Mouse (Mus musculus) liver, embryonic 14.5 days (tissue): ENCODE results near the gene Eif4b.

Experiments used
- CTCF ChIP-seq: IDR thresholded peaks from 2 replicates; pipeline ENCODE4 v1.5.1; 2016; ENCODE audit warnings: antibody characterized with exemption, low read depth, control low read depth
- EP300 ChIP-seq: IDR thresholded peaks from 2 replicates; pipeline ENCODE4 v1.6.1; 2016; ENCODE audit warnings: antibody characterized with exemption, low read depth

DNA sequence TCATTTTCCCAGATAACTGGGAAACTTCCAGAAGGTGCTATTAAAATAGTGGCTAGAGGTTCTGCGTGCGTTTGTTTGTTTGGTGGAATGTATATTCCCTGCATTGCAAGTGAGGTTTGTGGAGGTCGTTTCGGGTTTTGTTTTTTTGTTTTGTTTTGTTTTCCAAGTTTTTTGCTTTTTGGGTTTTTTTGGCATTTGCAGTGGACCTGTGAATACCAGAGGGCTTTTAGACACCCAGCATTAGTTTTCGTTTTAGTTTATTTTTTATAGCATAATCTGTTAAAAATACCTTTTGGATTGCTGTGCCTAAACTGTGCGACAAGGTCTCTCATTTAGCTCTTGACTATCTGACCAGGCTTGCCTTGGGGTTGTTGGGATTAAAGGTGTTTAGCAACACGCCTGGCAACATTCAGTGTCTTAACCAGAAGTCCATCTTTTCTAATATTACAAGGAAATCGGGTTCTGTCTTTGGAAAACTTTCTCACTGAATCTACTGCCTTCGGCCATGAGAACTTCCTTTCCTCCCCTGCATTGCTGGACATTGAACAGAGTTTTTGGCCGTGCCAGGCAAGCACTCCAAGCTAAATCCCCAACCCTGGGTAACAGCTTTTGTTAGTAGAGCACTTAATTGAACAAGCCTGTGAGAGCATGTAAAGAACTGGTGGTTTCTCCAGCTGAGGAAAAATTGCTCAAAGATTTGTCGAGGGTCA, 1.5 kb downstream of the Eif4b start:
- no peak for TF ChIP-seq CTCF
- TF ChIP-seq EP300, result no peak
